ENCODE assay signal across 13 mouse cellular contexts in genomic region chr19:37851590-37852038, GRCm38 (mm10).
DNase-seq lines count a peak whose midpoint lies in the region; ATAC-seq and TF ChIP-seq lines count a peak whose summit lies in the region.
"Had no signal": no experiment of that assay in that cellular context is flagged by ENCODE, and none has a peak within 500 bp of the region (broad histone marks: within the 10 kb centered on the region; RNA-seq: fewer than 3 reads in every experiment).

No protein-coding gene starts in this region.

- H3K27ac ChIP-seq in lung, postnatal 0 days (ENCODE audit: low read length): no peak overlapping the region
- 0 out of 2 replicates have a peak overlapping the region, but pooled peaks have one; percentile 59 for H3K27ac ChIP-seq in embryonic facial prominence, embryonic 10.5 days (replicated peaks)
- peak overlapping the region; percentile 74 for H3K27ac ChIP-seq in limb, embryonic 12.5 days
- 0 out of 2 replicates have a peak overlapping the region, but pooled peaks have one; percentile 4 for H3K27ac ChIP-seq in stomach, embryonic 15.5 days
- H3K27ac ChIP-seq: layer of hippocampus, adult 2 months; midbrain, embryonic 13.5 days had no signal

- no peak overlapping the region for H3K4me2 ChIP-seq in lung, postnatal 0 days (replicated peaks; ENCODE audit: low read depth, low read length)
- no peak overlapping the region for H3K4me2 ChIP-seq in limb, embryonic 12.5 days
- no peak overlapping the region for H3K4me2 ChIP-seq in stomach, embryonic 15.5 days
- H3K4me2 ChIP-seq: midbrain, embryonic 13.5 days had no signal

- H3K4me3 ChIP-seq in lung, postnatal 0 days (ENCODE audit: low read depth, low read length): no peak overlapping the region
- H3K4me3 ChIP-seq in embryonic facial prominence, embryonic 10.5 days: no peak overlapping the region
- H3K4me3 ChIP-seq in limb, embryonic 12.5 days (replicated peaks): no peak overlapping the region
- no peak overlapping the region for H3K4me3 ChIP-seq in stomach, embryonic 15.5 days (replicated peaks)
- H3K4me3 ChIP-seq: layer of hippocampus, adult 2 months; midbrain, embryonic 13.5 days had no signal

- ATAC-seq in lung, postnatal 0 days: peak; percentile 68
- 0 out of 2 replicates have a peak, but pooled peaks have one; percentile 26 for ATAC-seq in limb, embryonic 12.5 days (ENCODE audit: insufficient number of reproducible peaks, insufficient read depth, low FRiP score, low TSS enrichment, low read depth)
- no peak; the same call in 1 of the 2 replicates for ATAC-seq in stomach, embryonic 15.5 days (ENCODE audit: insufficient read depth, low FRiP score, low read depth)
- ATAC-seq: midbrain, embryonic 13.5 days had no signal

- 22% methylated on average over 9 of the region's 9 CpGs for WGBS in lung, postnatal 0 days
- WGBS in embryonic facial prominence, embryonic 10.5 days: 58% methylated on average over 9 of the region's 9 CpGs
- WGBS in limb, embryonic 12.5 days: 46% methylated on average over 9 of the region's 9 CpGs
- WGBS in stomach, embryonic 15.5 days: 22% methylated on average over 9 of the region's 9 CpGs

- H3K27me3 ChIP-seq in lung, postnatal 0 days (replicated peaks; ENCODE audit: insufficient read depth, low read length): no peaks in the 10 kb centered on the region
- no peaks in the 10 kb centered on the region; the same call in 1 of the 2 replicates for H3K27me3 ChIP-seq in embryonic facial prominence, embryonic 10.5 days (replicated peaks; ENCODE audit: low read depth, poor library complexity, severe bottlenecking)
- H3K27me3 ChIP-seq in limb, embryonic 12.5 days: no peaks in the 10 kb centered on the region
- H3K27me3 ChIP-seq in stomach, embryonic 15.5 days (replicated peaks): no peaks in the 10 kb centered on the region
- H3K27me3 ChIP-seq: midbrain, embryonic 13.5 days had no signal

- H3K9me3 ChIP-seq in lung, postnatal 0 days (ENCODE audit: low read length): no peaks in the 10 kb centered on the region
- H3K9me3 ChIP-seq in embryonic facial prominence, embryonic 10.5 days: no peaks in the 10 kb centered on the region
- no peaks in the 10 kb centered on the region for H3K9me3 ChIP-seq in limb, embryonic 12.5 days
- H3K9me3 ChIP-seq in stomach, embryonic 15.5 days: no peaks in the 10 kb centered on the region
- H3K9me3 ChIP-seq: midbrain, embryonic 13.5 days had no signal

- peak; percentile 63 for DNase-seq in lung, postnatal 0 days (ENCODE audit: low spot score)
- no peak for DNase-seq in lung, adult 18-20 months
- DNase-seq in embryonic facial prominence, embryonic 10.5 days (ENCODE audit: low spot score): peak; percentile 15
- no peak for DNase-seq in layer of hippocampus, adult 9-11 months
- DNase-seq in urinary bladder, adult 2 months (ENCODE audit: low spot score): no peak
- DNase-seq: adrenal gland, postnatal 10 days; heart, postnatal 4 days; kidney, adult 2 months; lung, postnatal 14 days had no signal

- H3K9ac ChIP-seq in lung, postnatal 0 days (replicated peaks; ENCODE audit: low read depth): no peak overlapping the region
- H3K9ac ChIP-seq in limb, embryonic 12.5 days (replicated peaks): no peak overlapping the region
- no peak overlapping the region for H3K9ac ChIP-seq in stomach, embryonic 15.5 days
- H3K9ac ChIP-seq: midbrain, embryonic 13.5 days had no signal

- no peak for TF ChIP-seq EP300 in lung, postnatal 0 days (IDR thresholded peaks at IDR 0.05)

- H3K36me3 ChIP-seq in lung, postnatal 0 days (ENCODE audit: insufficient read depth, low read length): no peaks in the 10 kb centered on the region
- H3K36me3 ChIP-seq in embryonic facial prominence, embryonic 10.5 days (replicated peaks): no peaks in the 10 kb centered on the region
- no peaks in the 10 kb centered on the region for H3K36me3 ChIP-seq in limb, embryonic 12.5 days
- H3K36me3 ChIP-seq in stomach, embryonic 15.5 days: no peaks in the 10 kb centered on the region
- H3K36me3 ChIP-seq: midbrain, embryonic 13.5 days had no signal

- TF ChIP-seq CTCF in lung, postnatal 0 days (IDR thresholded peaks at IDR 0.05): no peak

- no peaks in the 10 kb centered on the region for H3K4me1 ChIP-seq in lung, postnatal 0 days (ENCODE audit: insufficient read depth, low read depth, low read length)
- peaks cover 7% of the 10 kb centered on the region for H3K4me1 ChIP-seq in embryonic facial prominence, embryonic 10.5 days
- H3K4me1 ChIP-seq in limb, embryonic 12.5 days (replicated peaks): peaks cover 3% of the 10 kb centered on the region; the same call in 1 of the 2 replicates
- H3K4me1 ChIP-seq in stomach, embryonic 15.5 days: no peaks in the 10 kb centered on the region
- H3K4me1 ChIP-seq: midbrain, embryonic 13.5 days had no signal

Comparison
In these comparisons a context has a peak if more than half of its experiments do, and no peak if none do; other contexts are left out.
1. DNase-seq: peak in lung, postnatal 0 days (single experiment) and embryonic facial prominence, embryonic 10.5 days (single experiment); none in lung, adult 18-20 months (0 of 2), layer of hippocampus, adult 9-11 months (single experiment) and urinary bladder, adult 2 months (single experiment).